26 mouse cellular contexts compared by ENCODE assay signal in the genomic region with DNA sequence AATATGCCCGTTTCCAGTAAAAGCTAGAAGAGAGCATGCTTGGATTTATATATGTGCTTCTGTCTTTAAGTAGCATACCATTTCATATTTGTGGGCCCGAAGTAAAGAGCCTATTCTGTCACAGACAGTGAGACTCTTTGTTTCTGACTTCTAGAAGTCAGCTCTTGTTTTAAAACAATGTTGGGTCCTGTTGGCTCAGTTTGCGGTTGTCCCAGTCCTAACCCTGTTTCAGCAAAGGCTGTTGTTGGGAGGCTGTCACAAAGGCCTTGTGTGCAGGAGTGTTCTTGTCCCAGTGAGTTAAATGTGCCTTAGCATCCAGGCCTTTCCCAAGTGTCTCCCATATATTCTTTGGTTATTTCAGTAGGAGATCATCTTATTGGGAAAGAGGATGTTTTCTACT. TPM values are rescaled to one million over a fixed set of nuclear protein-coding genes. Genes with fewer than 3 reads are reported as not detected.
A peak's percentile ranks its signal among the peaks of the same experiment; 100 is the strongest.
DNase-seq lines count a peak whose midpoint lies in the region; TF ChIP-seq lines count a peak whose summit lies in the region.
"Had no signal": no experiment of that assay in that cellular context is flagged by ENCODE, and none has a peak within 500 bp of the region (broad histone marks: within the 10 kb centered on the region; RNA-seq: fewer than 3 reads in every experiment).

No protein-coding gene starts in this region.

- TF ChIP-seq CTCF in kidney, adult 2 months (conservative IDR thresholded peaks at IDR 0.05; ENCODE audit: insufficient read depth, insufficient read length, low read depth, low read length): no peak
- TF ChIP-seq CTCF in left cerebral cortex, adult 2 months (IDR thresholded peaks at IDR 0.05): no peak

- intact Hi-C loops in left cerebral cortex, adult 2 months (cut with DNase I): no loop called here
- intact Hi-C loops in left cerebral cortex, postnatal 25 days (cut with DNase I): loop anchor here (5.0 kb wide), 1 partner anchor 43 kb away; no protein-coding TSS in a partner anchor

- H3K4me1 ChIP-seq in kidney, adult 2 months (ENCODE audit: control insufficient read depth, insufficient read depth, low read length): peaks cover 5% of the 10 kb centered on the region; the same call in 1 of the 2 replicates

- no peak overlapping the region for H3K27ac ChIP-seq in kidney, adult 2 months (ENCODE audit: insufficient read depth, low read depth, low read length)
- H3K27ac ChIP-seq in left cerebral cortex, adult 2 months: peak overlapping the region; percentile 56; the same call in 1 of the 2 replicates
- H3K27ac ChIP-seq: embryonic facial prominence, embryonic 12.5 days; embryonic facial prominence, embryonic 15.5 days; heart, embryonic 15.5 days; intestine, embryonic 15.5 days had no signal

- no peaks in the 10 kb centered on the region for H3K27me3 ChIP-seq in kidney, adult 2 months (replicated peaks; ENCODE audit: control insufficient read depth, insufficient read depth, low read length)
- H3K27me3 ChIP-seq: embryonic facial prominence, embryonic 12.5 days; embryonic facial prominence, embryonic 15.5 days; forebrain, embryonic 15.5 days; heart, embryonic 12.5 days; heart, embryonic 15.5 days; hindbrain, embryonic 13.5 days; intestine, embryonic 15.5 days; Patski had no signal

- TF ChIP-seq POLR2A in kidney, adult 2 months (IDR thresholded peaks at IDR 0.05; ENCODE audit: low read depth, low read length): no peak

- no peaks in the 10 kb centered on the region for H3K36me3 ChIP-seq in kidney, adult 2 months (ENCODE audit: control insufficient read depth, insufficient read depth, low read length)
- H3K36me3 ChIP-seq: intestine, embryonic 15.5 days had no signal

- no peak overlapping the region for H3K4me3 ChIP-seq in kidney, adult 2 months (ENCODE audit: insufficient read depth, low read depth, low read length)
- no peak overlapping the region for H3K4me3 ChIP-seq in left cerebral cortex, adult 2 months
- H3K4me3 ChIP-seq: embryonic facial prominence, embryonic 12.5 days; embryonic facial prominence, embryonic 15.5 days; forebrain, embryonic 15.5 days; heart, embryonic 12.5 days; heart, embryonic 15.5 days; hindbrain, embryonic 10.5 days; hindbrain, embryonic 13.5 days; intestine, embryonic 15.5 days had no signal

- peak; percentile 1 for DNase-seq in kidney, adult 9 months
- DNase-seq in kidney, adult 2 months: no peak
- DNase-seq in left cerebral cortex, adult 2 months (ENCODE audit: extremely low spot score in 1 of 2, low spot score in 2 of 2): no peak
- no peak for DNase-seq in left cerebral cortex, postnatal 25 days (ENCODE audit: low spot score in 2 of 2)
- DNase-seq in brain, adult 2 months (ENCODE audit: low read depth, low spot score): peak; percentile 88
- no peak for DNase-seq in ovary, postnatal 14 days (ENCODE audit: low spot score)
- DNase-seq in retina, embryonic 14.5 days (ENCODE audit: low spot score): no peak
- DNase-seq: adrenal gland, postnatal 10 days; adrenal gland, postnatal 36 days; cerebellum, adult 11 months; cerebellum, adult 8-10 months; cerebellum, postnatal 10 days; gastrocnemius, postnatal 14 days; heart, adult 18-20 months; heart, postnatal 10 days; heart, postnatal 36 days had no signal

- WGBS in kidney, adult 2 months: 91% methylated on average over 3 of the region's 3 CpGs

RNA-seq across cellular contexts. Expression of gene Kcnrg, which starts 3.2 kb away (rescaled TPM):
- 0.09 and 0.12 TPM in 2 replicates for polyA plus RNA-seq in kidney, adult 2 months (2012; rRNA removed)
- under 1 TPM; 0.57 to 0.77 TPM for total RNA-seq in left cerebral cortex, adult 2 months (2021)
- total RNA-seq in left cerebral cortex, postnatal 25 days (2021): under 1 TPM; 0.55 to 0.83 TPM
- total RNA-seq: heart, postnatal 36 days had no signal
- polyA plus RNA-seq: G1E had no signal

RNA-seq across cellular contexts. Expression of gene Trim13, which starts 6.0 kb away (rescaled TPM):
- polyA plus RNA-seq in kidney, adult 2 months (2012; rRNA removed): 5.0 and 5.3 TPM in 2 replicates
- total RNA-seq in left cerebral cortex, adult 2 months (2021): 10 to 100 TPM in 1 of 2 experiments, 1 to 10 TPM in 1; 9.6 to 11.3 TPM
- 10 to 100 TPM; 11.6 to 12.2 TPM for total RNA-seq in left cerebral cortex, postnatal 25 days (2021)

RNA-seq across cellular contexts. Expression of gene Spryd7, which starts 47.4 kb away (rescaled TPM):
- 9.5 and 9.7 TPM in 2 replicates for polyA plus RNA-seq in kidney, adult 2 months (2012; rRNA removed)
- total RNA-seq in left cerebral cortex, adult 2 months (2021): 10 to 100 TPM; 44.3 to 45.3 TPM
- total RNA-seq in left cerebral cortex, postnatal 25 days (2021): 10 to 100 TPM; 46.1 to 48.7 TPM

Comparison
In these comparisons a context has a peak if more than half of its experiments do, and no peak if none do; other contexts are left out.
1. DNase-seq: peak in kidney, adult 9 months (single experiment) and brain, adult 2 months (single experiment); none in kidney, adult 2 months (single experiment), left cerebral cortex, adult 2 months (0 of 2), left cerebral cortex, postnatal 25 days (0 of 2), ovary, postnatal 14 days (single experiment) and retina, embryonic 14.5 days (single experiment).